Mouse (Mus musculus): Measurements from ENCODE around the gene Elp4. TPM values are rescaled to one million over a fixed set of nuclear protein-coding genes. Genes with fewer than 3 reads are reported as not detected.

Gene Elp4
- polyA plus RNA-seq, 1 experiment: 7.1 TPM

DNA sequence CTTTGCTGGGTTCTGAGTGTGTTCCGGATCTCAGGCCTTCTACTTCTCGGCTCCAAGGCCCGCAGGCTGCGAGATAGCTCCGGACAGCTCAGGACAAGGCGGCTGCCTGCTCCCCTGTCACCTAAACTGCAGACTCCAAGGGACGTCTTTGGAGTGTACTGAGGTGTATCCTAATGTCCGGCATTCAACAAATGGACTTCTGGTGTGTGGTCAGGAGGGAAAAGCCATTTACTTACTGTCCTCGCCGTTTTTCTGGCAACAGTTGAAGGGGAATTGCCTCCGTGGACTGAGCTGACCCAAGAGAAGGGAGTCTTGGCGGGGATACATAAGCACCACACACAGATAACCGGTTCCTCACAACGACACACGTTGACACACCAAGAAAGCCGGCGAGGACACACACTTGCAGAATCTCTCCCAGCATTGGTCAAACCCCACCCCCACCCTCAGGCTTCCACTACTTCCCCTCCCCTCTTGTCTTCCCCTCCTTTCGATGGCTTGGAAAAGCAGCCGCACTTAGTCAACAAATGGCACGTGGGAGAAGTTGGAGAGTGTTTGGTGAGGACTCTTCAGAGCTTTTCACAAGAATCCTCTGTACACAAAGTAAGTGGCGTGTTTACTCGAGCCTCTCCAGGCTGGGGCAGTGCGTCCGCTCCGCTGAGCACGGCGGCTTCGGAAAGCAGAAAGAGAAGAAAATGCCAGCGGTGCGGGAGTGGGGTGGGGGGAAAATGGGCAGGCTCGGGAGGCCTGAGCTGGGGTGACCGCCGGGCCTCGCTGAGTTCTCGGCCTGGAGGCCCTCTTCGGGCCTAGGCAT, 230.1 kb downstream of the Elp4 start:
- no peak for TF ChIP-seq GATA1 (IDR thresholded peaks at IDR 0.05; ENCODE audit: low read length)

DNA sequence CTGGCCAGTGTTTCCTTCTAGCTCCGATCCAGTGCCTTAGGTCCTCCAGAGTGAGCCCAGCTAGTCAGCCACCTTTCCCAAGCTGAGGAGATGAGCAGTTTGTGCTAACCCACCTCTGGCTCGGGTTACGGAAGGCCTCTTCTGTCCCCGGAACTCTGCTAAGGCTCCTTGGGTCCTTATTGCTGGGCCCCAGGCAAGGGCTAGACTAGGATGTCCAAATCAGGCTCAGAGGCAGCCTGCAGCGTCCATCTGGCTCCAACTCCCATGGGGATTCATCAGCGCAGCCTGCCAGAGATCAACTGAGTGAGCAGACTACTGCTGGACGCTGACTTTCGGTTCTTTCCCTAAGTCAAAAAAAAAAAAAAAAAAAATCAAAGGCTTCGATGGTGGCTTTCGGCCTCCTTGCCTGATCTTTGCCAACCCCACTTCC, 230.7 kb downstream of the Elp4 start:
- TF ChIP-seq GATA1 (IDR thresholded peaks at IDR 0.05; ENCODE audit: low read length): no peak

DNA sequence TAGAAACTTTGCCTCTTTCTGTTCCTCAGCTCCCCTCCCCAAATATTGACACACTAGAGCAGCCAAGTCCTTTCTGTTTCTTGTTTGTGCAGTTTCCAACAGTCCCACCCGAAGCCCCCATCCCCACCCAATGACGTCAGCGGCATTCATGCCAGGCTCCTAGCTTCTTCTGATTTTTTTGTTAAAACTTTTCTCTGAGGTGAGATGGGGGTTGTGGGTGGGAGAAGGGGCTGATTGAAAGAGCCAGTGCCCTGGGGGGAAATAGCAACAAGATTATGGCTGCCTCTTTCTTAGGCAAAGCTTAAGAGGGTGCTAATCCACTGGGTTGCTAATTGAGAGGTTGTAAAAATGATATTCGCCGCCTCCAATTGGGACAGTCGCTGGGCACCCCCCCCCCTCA, 231.3 kb downstream of the Elp4 start:
- no peak for TF ChIP-seq GATA1 (IDR thresholded peaks at IDR 0.05; ENCODE audit: low read length)

DNA sequence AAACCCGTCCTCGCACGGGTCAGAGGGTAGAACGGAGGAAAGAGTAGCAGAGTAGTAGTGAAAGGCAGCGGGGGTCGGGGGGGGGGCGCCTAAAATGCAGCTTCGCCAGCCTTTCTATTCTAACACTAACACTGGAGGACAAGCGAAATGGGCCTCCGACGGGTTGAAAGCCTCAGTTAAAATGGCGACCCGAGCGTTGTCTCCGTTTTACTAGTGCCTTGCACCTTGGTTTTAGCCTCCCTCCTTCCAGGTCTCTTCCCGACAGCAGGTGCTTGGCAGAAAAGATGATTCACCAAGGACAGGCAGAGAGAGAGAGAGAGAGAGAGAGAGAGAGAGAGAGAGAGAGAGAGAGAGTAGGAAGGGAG, 231.8 kb downstream of the Elp4 start:
- no peak for TF ChIP-seq GATA1 (IDR thresholded peaks at IDR 0.05; ENCODE audit: low read length)

DNA sequence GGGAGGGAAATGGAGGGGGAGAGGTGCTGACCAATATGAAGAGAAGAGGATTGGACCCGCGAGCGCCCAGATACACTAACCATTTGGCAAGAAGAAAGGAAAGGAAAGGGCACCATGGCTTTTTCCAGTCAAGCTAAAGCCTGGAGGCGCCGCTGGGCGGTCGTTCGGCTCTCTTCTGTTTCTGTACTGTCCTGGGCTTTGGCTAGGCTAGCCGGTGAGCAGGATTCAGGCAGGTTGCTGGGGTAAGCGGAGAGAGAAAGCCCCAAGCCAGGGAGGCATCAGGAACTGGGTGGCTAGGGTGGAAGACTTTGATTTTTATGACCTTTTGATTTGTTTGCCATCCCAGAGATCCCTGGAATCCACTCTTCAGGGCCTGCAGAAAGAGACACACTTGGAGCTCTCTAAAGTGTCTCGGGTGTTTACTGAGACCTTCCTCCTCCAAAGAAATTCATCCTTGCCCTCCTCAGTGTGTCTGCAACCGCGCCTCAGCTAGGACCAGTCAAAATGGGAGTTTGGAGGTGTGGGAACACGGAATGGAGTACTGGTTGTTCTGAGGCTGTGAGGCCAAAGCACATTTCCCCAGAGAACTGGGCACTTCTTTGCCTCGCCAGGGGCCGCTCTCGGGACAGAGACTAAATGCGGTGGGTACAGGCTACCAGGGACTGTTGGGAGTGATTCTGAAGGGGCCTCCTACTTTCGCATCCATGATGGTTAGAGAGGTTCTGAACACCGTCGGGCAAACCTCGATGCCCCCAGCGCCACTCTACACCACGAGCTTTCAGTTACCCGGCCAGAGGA, 232.4 kb downstream of the Elp4 start:
- no peak for TF ChIP-seq GATA1 (IDR thresholded peaks at IDR 0.05; ENCODE audit: low read length)

DNA sequence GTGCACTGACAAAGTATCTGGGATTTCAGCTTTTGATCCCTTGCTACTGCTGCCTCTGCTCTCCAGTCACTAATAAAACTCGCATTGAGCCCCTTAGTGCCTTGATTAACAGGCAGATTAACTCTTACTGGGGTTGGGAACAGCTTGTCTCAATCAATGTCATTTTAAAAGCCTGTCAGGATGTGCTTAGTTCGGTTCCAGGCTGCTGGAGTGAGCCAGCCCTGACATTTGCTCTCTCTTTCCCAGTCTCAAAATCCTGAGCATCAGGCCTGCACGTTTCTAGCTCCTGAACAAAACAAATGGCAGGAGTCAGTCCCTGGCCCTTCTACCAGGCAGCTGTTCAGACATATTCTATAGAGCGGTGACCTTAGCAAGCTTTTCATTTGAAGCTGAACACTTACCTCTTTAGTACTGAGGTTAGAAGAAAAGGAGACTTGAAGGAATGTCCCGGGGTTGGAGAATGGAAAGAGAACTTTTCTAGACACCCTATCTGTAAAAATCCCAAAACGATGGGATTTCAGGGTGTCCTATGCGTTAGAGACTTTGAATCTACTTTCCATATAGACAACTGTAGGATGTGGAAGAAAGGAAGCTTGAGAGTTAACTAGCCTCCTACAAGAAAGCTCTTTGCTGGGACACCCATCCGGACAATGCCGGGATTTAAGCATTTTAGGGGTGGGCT, 233.1 kb downstream of the Elp4 start:
- no peak for TF ChIP-seq GATA1 (IDR thresholded peaks at IDR 0.05; ENCODE audit: low read length)

DNA sequence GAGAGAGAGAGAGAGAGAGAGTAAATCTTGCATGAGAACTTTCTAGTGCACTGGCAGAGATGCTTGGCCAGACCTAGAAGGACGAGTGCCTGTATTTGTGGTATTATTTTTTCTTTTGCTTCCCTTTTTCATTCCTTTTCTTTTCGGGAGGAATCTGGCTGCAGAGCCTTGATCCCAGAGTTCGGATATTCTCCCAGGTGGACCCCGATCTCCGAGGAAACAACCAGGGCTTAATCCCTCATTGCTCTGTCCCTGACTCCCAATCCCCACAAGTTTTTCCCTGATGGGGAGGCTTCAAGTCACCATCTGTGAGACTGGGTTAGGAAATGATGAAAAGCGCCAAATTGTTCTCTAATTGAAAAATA, 233.7 kb downstream of the Elp4 start:
- no peak for TF ChIP-seq GATA1 (IDR thresholded peaks at IDR 0.05; ENCODE audit: low read length)

DNA sequence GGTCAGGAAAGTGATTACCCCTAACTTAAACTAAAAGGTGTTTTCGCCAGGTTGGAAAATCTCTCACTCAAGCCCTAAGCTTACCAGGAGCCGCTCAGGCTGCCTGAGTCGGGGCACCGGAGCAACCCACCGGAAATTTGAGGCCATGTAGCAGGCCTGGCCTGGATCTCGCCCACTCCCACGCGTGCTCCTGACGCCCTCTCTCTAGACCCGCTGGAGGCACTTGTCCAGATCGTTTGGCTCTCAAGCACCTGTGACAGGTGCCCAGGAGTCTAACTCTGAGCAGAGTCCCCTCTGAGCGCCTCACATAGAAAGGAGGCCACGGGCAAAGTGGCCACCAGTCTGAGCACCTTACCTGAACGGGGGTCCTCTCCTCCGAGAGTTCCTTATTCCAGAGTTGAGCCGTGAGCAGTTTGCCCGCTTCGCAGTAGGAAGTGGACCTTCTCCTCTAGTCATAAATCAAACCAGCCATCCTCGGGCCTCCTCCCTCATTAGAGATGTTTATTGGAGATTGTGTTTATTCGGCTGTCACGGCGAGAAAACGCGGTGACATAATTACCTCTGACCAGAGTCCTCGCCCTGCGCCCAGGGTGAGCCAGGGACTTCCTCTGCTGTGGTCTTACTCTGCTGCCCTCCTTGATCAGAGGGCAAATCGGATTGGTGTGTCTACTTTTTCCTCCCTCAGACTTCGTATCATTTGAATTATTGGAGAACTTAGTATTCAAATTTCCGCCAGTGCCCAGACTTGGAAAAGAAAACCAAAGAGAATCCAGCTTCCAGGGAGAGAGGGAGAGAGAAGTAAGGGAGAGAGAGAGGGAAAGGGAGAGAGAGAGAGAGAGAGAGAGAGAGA, 234.3 kb downstream of the Elp4 start:
- no peak for TF ChIP-seq GATA1 (IDR thresholded peaks at IDR 0.05; ENCODE audit: low read length)

DNA sequence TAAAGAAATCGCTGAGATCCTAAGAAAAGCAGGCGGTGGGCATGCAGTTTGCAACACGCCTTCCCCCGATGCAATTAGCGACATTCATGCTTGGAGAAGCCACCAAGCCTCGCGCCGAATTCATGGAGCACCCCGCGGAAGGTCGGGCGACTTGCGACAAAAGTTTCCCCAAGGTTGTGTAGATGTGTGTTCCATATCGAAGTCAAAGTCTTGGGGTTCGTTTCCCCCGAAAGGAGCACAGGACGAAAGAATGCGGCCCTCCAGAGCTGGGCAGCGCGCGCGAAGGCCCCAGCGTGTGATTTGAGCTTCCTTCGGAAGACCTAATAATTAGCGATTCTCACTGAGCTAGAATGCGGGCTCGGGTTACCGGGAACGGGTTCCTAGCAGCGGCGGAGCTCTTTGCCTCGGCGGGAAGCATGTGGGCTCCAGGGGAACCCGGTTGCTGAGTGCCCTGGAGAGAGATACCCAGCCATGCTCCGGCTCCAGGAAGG, 234.9 kb downstream of the Elp4 start:
- no peak for TF ChIP-seq GATA1 (IDR thresholded peaks at IDR 0.05; ENCODE audit: low read length)

DNA sequence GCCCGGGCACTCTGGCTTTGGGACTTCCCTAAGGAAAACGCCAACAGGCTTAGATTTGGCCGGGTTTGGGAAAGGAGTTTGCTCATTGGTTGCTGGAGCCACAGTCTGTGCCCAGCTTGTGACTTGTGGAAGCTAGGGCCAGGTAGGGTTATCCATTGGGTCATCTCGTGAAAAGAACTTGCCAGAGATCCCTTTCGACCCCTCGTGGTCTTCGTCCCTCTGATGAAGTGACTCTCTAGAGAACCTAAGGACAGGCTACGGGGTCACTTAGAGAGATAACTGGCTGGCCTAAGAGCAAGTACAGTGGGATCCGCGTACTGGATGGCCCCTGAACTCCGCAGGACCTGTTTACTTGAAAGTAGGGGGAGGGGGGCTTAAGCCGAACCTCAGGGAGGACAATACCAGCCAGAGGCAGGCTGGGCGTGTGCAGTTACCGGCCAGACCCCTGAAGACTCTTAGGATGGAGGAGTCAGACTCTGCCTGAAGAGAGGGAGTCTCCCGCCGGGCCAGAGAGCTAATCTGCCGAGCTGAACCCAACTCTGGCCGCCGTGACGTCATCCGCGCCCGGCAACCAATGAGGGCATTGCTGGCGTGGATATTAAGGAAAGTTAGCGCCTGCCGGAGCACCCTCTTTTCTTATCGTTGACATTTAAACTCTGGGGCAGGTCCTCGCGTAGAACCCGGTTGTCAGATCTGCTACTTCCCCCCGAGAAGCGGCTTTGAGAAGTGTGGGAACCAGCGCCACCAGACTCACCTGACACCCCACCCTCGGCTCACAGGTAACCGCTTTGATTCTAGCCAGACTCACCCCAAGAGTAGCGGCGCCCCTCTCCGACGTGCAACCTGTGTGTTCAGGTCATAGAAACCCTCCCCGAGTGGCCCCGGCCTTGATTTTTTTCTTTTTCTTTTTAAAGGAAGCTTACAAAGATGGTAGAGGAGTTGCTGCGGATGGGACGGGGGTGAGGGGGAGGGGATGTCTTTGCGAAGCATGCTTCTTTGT, 235.8 kb downstream of the Elp4 start, which contains the start of gene Pax6:
Gene Pax6, plus strand, starts transcription at position 630 of the 1,000 bp plus-strand sequence.
- TF ChIP-seq GATA1 (IDR thresholded peaks at IDR 0.05; ENCODE audit: low read length): no peak

DNA sequence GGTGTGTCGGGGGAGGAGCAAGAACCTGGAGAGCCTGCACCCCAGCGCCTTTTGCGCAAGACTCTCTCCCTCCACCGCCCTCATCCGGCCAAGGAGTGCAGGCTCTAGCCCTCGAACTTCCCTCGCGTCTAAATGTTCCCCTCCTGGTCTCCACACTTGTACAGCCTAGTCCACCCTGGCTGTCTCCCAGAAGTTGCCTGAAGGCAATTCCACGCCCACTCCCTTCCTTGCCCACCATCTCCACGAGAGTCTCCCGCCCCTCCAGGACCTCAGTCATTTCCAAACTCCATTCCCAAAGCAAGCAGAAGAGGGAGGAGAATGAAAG, 236.8 kb downstream of the Elp4 start:
- TF ChIP-seq GATA1 (IDR thresholded peaks at IDR 0.05; ENCODE audit: low read length): no peak

DNA sequence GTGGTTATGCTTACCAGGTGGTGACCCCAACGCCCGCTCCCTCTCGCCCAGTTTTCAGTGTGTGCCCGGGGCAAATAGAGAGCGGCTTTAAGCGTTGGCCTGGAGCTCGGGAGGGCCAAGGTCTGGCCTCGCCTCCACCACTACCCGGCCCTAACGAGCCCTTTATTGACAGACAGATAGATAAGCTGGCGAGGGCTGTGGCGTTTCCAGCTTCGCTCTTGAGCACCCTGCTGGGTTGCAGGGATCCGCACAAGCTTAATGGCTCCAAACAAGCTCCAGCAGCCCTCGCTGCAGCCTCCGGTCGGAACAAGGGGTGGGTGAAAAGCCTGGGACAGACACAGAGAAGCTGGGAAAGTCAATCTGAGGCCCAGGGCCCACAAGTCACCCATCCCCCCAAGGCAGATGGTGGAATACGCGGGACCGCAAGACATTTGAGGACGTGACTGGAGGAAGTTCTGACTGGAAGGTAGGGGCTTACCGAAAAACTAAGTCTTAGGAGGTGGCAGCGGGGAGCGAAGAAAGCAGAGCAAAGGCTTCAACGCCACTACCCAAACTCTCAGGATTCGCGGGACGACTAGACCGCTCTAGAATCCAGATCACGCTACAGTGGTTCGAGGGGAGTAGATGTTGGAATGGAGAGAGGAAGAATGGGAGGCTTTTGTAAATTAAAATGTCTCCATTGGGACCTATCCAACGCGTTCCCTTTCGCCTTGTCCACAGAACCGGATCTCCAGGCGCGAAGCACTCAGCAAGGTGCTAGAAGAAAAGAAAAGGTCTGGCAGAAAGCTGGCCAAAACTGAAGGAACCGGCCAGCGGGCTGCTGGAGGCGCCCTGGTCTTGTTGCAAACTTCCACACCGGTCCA, 237.4 kb downstream of the Elp4 start:
- no peak for TF ChIP-seq GATA1 (IDR thresholded peaks at IDR 0.05; ENCODE audit: low read length)

DNA sequence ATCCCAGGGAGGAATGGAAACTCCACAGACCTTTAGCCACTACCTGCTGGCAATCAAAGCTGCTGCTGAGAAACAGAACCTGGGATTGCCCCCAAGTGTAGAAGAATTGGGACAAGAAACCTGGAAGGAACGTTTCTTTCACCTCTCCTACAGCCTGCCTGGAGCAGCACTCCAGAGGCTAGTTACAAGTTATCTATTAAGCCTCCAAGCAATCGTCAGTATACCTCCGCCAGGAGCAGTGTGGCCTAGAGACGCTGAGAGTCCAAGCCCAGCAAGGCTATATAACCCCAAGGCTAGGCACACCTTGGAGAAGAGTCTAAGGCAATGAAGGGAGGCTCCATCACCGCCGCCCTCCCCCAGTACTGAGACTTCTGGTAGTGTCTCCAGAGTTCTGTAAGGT, 238.0 kb downstream of the Elp4 start:
- TF ChIP-seq GATA1 (IDR thresholded peaks at IDR 0.05; ENCODE audit: low read length): no peak
